Mouse (Mus musculus) intestine, postnatal 0 days (tissue): ENCODE results near the gene Klhdc3. TPM values are rescaled to one million over a fixed set of nuclear protein-coding genes. Genes with fewer than 3 reads are reported as not detected.

Source experiments
- ATAC-seq: fragments of 200-750 bp; cut with Nextera tagmentation; 2 replicates; pipeline ENCODE4 v1.8.0; 2017; ENCODE audit warnings: mild to moderate bottlenecking, moderate TSS enrichment, moderate library complexity
- H3K27ac ChIP-seq: fragments of 300-500 bp; sonication (generic); 2 replicates; pipeline ENCODE4 v1.5.1; 2014; ENCODE audit warnings: mild to moderate bottlenecking, low read depth, low read length, moderate library complexity
- H3K27me3 ChIP-seq: fragments of 300-500 bp; sonication (generic); replicated peaks from 2 replicates; pipeline ENCODE4 v1.6.1; 2014; ENCODE audit warnings: low read length, mixed read lengths; ENCODE audit not compliant: control insufficient read depth, insufficient read depth
- H3K36me3 ChIP-seq: fragments of 300-500 bp; sonication (generic); 2 replicates; pipeline ENCODE4 v1.6.1; 2014; ENCODE audit warnings: mild to moderate bottlenecking, moderate library complexity; ENCODE audit not compliant: control insufficient read depth, insufficient read depth
- H3K4me1 ChIP-seq: fragments of 300-500 bp; sonication (generic); replicated peaks from 2 replicates; pipeline ENCODE4 v1.6.1; 2014; ENCODE audit warnings: antibody characterized with exemption, low read length, mixed read lengths; ENCODE audit not compliant: control insufficient read depth, insufficient read depth
- H3K4me2 ChIP-seq: fragments of 300-500 bp; sonication (generic); replicated peaks from 2 replicates; pipeline ENCODE4 v1.6.1; 2014; ENCODE audit warnings: low read depth, mild to moderate bottlenecking, moderate library complexity
- H3K4me3 ChIP-seq: fragments of 300-500 bp; sonication (generic); 2 replicates; pipeline ENCODE4 v1.5.1; 2014; ENCODE audit warnings: low read depth, low read length
- H3K9ac ChIP-seq: fragments of 300-500 bp; sonication (generic); 2 replicates; pipeline ENCODE4 v1.6.1; 2014; ENCODE audit warnings: mild to moderate bottlenecking, low read depth, low read length
- H3K9me3 ChIP-seq: fragments of 300-500 bp; sonication (generic); 2 replicates; pipeline ENCODE4 v1.6.1; 2016; ENCODE audit warnings: mixed run types; ENCODE audit not compliant: control insufficient read depth
- CTCF ChIP-seq: sonication (generic); IDR thresholded peaks from 2 replicates; pipeline ENCODE4 v1.5.1; 2016; ENCODE audit warnings: low read depth, mild to moderate bottlenecking, control low read depth, antibody characterized with exemption, moderate library complexity
- WGBS: fragments of 180-500 bp; shearing (Covaris S2); extraction: QIAGEN DNeasy Blood & Tissue Kit; methylation state at CpG from one replicate; pipeline ENCODE4 v1.1.7; 2014; 5-methylcytosine and 5-hydroxymethylcytosine counted together
- polyA plus RNA-seq: library from polyadenylated mRNA; unstranded; fragments of >200 nt; fragmentation: Nextera tagmentation; extraction: Ambion mirVana; gene quantifications from 2 replicates; pipeline ENCODE4 v1.2.1, GENCODE M21; 2015

Gene Klhdc3
- polyA plus RNA-seq, 1 experiment from 2014 or later = 94.2 TPM

DNA sequence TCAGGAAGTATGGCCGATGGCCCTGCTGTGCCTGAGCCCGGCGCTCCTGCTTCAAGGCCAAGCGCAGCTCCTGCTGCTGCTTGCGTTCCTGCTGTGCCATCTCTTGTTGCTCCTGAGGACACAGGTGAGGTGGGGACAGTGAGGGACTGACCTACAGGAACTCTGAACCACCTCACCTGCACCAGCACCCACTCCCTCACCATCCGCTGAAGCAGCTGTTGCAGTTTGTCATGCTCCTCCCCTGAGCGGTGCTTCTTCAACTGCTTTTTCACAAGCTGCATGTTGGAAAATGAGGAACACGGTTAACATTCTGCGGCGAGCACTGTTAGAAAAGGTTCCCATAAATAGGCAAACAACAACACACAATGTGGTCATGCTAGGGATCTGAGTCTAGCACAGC lies 10.8 kb downstream of the Klhdc3 start:
- no peak for TF ChIP-seq CTCF
- Histone ChIP-seq H3K4me3 (no peak overlapping the region), H3K27me3 (no peaks in the 10 kb centered on the region), H3K9ac (no peak overlapping the region), H3K27ac (no peak overlapping the region), H3K4me1 (0 out of 2 replicates have a peak, but pooled peaks cover 3% of the 10 kb centered on the region), H3K9me3 (no peaks in the 10 kb centered on the region), H3K4me2 (no peak overlapping the region), H3K36me3 (peaks cover 34% of the 10 kb centered on the region)
- WGBS = 96% methylated on average over 10 of the region's 10 CpGs
- ATAC-seq = no peak

DNA sequence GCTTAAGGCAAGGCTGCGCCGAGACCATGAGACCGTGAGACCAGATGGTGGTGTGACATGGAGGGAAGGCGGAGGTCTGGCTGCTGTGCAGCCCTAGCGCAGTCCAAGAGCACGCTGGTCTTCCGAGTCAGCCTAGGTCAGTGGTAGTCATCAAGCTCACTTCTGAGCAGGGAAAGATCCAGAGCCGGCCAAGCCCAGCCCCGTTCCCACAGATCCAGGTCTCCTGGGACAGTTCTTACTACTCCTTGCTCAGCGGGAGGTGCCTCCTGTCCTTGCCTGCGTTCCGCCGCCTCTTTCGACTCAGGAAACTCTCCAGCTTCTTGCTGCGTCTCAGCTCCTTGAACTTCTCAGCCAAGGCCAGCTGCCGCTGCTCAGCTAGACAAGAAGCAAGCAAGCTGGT lies 13.0 kb downstream of the Klhdc3 start:
- no peak overlapping the region for H3K4me2 ChIP-seq
- H3K9me3 ChIP-seq = no peaks in the 10 kb centered on the region
- H3K27ac ChIP-seq = no peak overlapping the region
- no peak overlapping the region for H3K9ac ChIP-seq
- H3K4me1 ChIP-seq = no peaks in the 10 kb centered on the region
- no peak overlapping the region for H3K4me3 ChIP-seq
- TF ChIP-seq CTCF = no peak
- no peaks in the 10 kb centered on the region for H3K27me3 ChIP-seq
- ATAC-seq = no peak
- 87% methylated on average over 16 of the region's 16 CpGs for WGBS
- H3K36me3 ChIP-seq = peaks cover 52% of the 10 kb centered on the region

DNA sequence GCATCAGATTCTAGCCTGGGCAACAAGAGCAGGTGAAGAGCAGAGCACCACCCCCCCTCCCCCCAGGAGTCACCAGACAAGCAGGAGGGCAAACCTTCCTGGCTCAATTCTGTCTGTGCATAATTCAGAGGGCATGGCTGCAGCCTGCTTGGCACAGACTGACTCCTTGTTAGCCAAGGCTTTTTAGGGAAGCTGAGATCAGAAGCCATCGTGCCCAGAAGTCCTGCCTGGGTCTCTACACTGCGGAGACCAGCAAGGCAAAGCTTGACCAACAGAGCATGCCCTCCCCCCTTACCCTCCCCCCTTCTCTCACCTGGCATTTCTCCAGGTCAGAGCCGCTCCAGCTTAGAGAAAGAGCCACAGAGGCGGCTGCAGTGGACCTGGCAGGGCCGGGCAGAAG lies 18.0 kb downstream of the Klhdc3 start:
- no peak overlapping the region for H3K4me3 ChIP-seq
- no peaks in the 10 kb centered on the region for H3K27me3 ChIP-seq
- no peak overlapping the region for H3K4me2 ChIP-seq
- H3K9me3 ChIP-seq = no peaks in the 10 kb centered on the region
- no peak overlapping the region for H3K27ac ChIP-seq
- TF ChIP-seq CTCF = no peak
- WGBS = 86% methylated on average over 5 of the region's 5 CpGs
- H3K36me3 ChIP-seq = peaks cover 83% of the 10 kb centered on the region
- no peak for ATAC-seq
- no peaks in the 10 kb centered on the region for H3K4me1 ChIP-seq
- H3K9ac ChIP-seq = no peak overlapping the region

DNA sequence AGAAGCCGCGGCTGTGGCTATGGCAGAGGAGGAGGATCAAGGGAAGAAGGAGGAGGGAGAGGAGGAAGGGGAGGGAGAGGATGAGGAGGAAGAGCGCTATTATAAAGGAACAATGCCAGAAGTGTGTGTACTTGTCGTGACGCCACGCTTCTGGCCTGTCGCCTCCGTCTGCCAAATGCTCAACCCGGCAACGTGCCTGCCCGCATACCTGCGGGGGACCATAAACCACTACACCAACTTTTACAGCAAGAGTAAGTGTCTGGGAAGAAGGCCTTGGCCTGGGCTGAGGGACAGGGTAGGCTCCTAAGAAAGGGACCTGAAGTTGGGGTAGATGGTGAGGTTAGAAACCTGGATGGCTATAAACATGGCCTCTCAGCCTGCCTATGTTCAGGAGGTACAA lies 18.7 kb downstream of the Klhdc3 start:
- Histone ChIP-seq H3K4me2 (no peak overlapping the region), H3K36me3 (peaks cover 86% of the 10 kb centered on the region), H3K9ac (no peak overlapping the region), H3K27me3 (no peaks in the 10 kb centered on the region), H3K27ac (no peak overlapping the region), H3K9me3 (no peaks in the 10 kb centered on the region), H3K4me3 (no peak overlapping the region), H3K4me1 (no peaks in the 10 kb centered on the region)
- no peak for TF ChIP-seq CTCF
- 91% methylated on average over 12 of the region's 12 CpGs for WGBS
- ATAC-seq = no peak

DNA sequence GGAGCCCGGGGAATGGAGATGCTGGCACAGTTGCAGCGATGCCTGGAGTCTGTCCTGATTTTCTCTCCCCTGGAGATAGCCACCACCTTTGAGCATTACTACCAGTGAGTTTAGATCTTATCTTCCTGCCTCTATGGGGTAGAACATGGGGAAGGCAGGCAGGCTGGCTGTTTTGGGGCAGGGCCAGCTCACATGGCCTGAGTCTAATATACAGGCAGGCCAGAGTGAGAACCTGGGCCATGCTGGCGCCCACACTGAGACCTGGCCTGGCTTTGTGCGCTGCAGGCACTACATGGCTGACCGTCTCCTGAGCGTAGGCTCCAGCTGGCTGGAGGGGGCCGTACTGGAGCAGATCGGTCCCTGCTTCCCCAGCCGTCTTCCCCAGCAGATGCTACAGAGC lies 19.4 kb downstream of the Klhdc3 start:
- no peak overlapping the region for H3K4me2 ChIP-seq
- H3K9me3 ChIP-seq = no peaks in the 10 kb centered on the region
- no peak for ATAC-seq
- no peak overlapping the region for H3K4me3 ChIP-seq
- 94% methylated on average over 9 of the region's 9 CpGs for WGBS
- no peaks in the 10 kb centered on the region for H3K4me1 ChIP-seq
- H3K9ac ChIP-seq = no peak overlapping the region
- peaks cover 91% of the 10 kb centered on the region for H3K36me3 ChIP-seq
- H3K27me3 ChIP-seq = no peaks in the 10 kb centered on the region
- H3K27ac ChIP-seq = no peak overlapping the region
- TF ChIP-seq CTCF = no peak

DNA sequence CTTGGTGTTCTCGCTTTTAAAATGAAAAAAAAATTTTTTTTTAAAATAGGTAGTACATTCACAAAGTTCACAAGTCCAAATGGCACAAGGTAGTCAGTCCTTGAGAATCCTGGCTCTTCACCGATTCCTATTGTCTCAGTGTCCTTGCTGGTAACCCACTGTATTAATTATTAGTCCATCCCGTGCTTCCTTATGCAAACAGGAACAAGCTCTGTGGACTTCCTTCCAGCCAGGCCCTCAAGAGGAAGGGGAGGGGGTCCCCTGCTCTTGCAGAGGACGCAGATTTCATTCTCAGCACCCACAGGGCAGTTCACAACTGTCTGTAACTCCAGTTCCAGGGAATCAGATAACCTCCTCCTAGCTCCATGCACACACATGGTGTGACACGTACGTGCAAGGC lies 24.7 kb downstream of the Klhdc3 start:
- ATAC-seq = no peak
- H3K27me3 ChIP-seq = no peaks in the 10 kb centered on the region

More for the DNA sequence above, 24.7 kb downstream of the Klhdc3 start:
- no peak overlapping the region for H3K4me2 ChIP-seq
- no peak overlapping the region; the same call in 1 of the 2 replicates for H3K27ac ChIP-seq
- peaks cover 74% of the 10 kb centered on the region for H3K36me3 ChIP-seq
- 75% methylated on average over 6 of the region's 6 CpGs for WGBS
- no peak overlapping the region for H3K9ac ChIP-seq
- H3K4me3 ChIP-seq = no peak overlapping the region
- H3K9me3 ChIP-seq = no peaks in the 10 kb centered on the region
- no peaks in the 10 kb centered on the region for H3K4me1 ChIP-seq
- no peak for TF ChIP-seq CTCF
